1 mouse cellular context compared by ENCODE assay signal in the genomic region with DNA sequence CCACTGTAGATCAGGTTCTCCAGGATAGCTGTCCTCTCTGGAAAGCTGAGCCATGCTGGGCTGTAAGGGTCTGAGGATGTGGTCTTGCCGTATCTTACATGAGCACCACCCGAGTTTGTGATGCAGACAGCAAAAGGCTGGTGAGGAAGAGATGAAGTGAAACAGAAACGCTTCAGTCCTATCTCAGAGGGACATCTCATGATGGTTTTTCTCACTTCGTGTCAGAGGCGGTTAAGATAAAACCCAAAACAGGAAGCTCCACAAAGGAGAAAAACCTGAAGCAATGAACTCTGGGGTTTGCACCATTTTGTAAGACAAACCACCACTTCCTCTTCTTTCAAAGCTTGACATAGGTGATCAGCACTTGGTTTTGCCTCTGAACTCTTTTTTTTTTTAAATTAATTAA.
TF ChIP-seq lines count a peak whose summit lies in the region.

No protein-coding gene starts in this region.

TF ChIP-seq in MEL, 35 proteins besides CTCF, POLR2A, EP300 and RAD21 (continued from another document):
- peak; percentile 95 for TF ChIP-seq TCF12 (IDR thresholded peaks at IDR 0.05; ENCODE audit: low read depth, low read length)
- peak; percentile 87 for TF ChIP-seq MAFK (IDR thresholded peaks at IDR 0.05; ENCODE audit: borderline replicate concordance, low read depth, low read length)
- peak; percentile 54; the same call in 1 of the 2 replicates for TF ChIP-seq ZMIZ1 (IDR thresholded peaks at IDR 0.05; ENCODE audit: low read depth, low read length)
- peak; percentile 94 for TF ChIP-seq MYB (IDR thresholded peaks at IDR 0.05; ENCODE audit: low read depth, low read length)
- TF ChIP-seq ETS1 (IDR thresholded peaks at IDR 0.05; ENCODE audit: low read depth, low read length): peak; percentile 99
- TF ChIP-seq USF1 (IDR thresholded peaks at IDR 0.05; ENCODE audit: low read depth, low read length): no peak
- no peak for TF ChIP-seq USF2 (IDR thresholded peaks at IDR 0.05; ENCODE audit: borderline replicate concordance in 1 of 2, insufficient read depth in 1 of 2, low read depth in 1 of 2, low read length in 2 of 2)
- peak; percentile 86 for TF ChIP-seq TBP (IDR thresholded peaks at IDR 0.05; ENCODE audit: low read depth, low read length)
- peak; percentile 96 for TF ChIP-seq SIN3A (IDR thresholded peaks at IDR 0.05; ENCODE audit: low read length)
- no peak for TF ChIP-seq NRF1 (IDR thresholded peaks at IDR 0.05; ENCODE audit: insufficient read depth, low read depth, low read length, poor library complexity, severe bottlenecking)
- TF ChIP-seq ZKSCAN1 (IDR thresholded peaks at IDR 0.05; ENCODE audit: low read depth, low read length): no peak
- TF ChIP-seq JUND (IDR thresholded peaks at IDR 0.05; ENCODE audit: low read depth, low read length): peak; percentile 79
- peak; percentile 93; the same call in 1 of the 2 replicates for TF ChIP-seq RCOR1 (IDR thresholded peaks at IDR 0.05; ENCODE audit: low read depth, low read length)
- TF ChIP-seq ZNF384 (IDR thresholded peaks at IDR 0.05; ENCODE audit: low read depth, low read length): peak; percentile 95
- TF ChIP-seq HCFC1 (IDR thresholded peaks at IDR 0.05; ENCODE audit: low read depth, low read length): peak; percentile 78
- no peak for TF ChIP-seq GABPA (IDR thresholded peaks at IDR 0.05; ENCODE audit: low read depth, low read length)
- TF ChIP-seq MAZ (IDR thresholded peaks at IDR 0.05; ENCODE audit: low read depth, low read length): 0 out of 2 replicates have a peak, but pooled peaks have one; percentile 57
- TF ChIP-seq MEF2A (IDR thresholded peaks at IDR 0.05; ENCODE audit: extremely low read depth, insufficient replicate concordance, low read depth, low read length, poor library complexity, severe bottlenecking): peak; percentile 64; the same call in 1 of the 2 replicates
- TF ChIP-seq BHLHE40 (IDR thresholded peaks at IDR 0.05; ENCODE audit: borderline replicate concordance, low read depth, low read length): peak; percentile 85
- no peak for TF ChIP-seq CHD1 (IDR thresholded peaks at IDR 0.05; ENCODE audit: low read depth, low read length)
- no peak for TF ChIP-seq POLR2AphosphoS5 (IDR thresholded peaks at IDR 0.05; ENCODE audit: borderline replicate concordance, low read depth, low read length)
- peak; percentile 28; the same call in 1 of the 2 replicates for TF ChIP-seq ZC3H11A (IDR thresholded peaks at IDR 0.05; ENCODE audit: low read depth, low read length)
- no peak; the same call in 1 of the 2 replicates for TF ChIP-seq POLR2AphosphoS2 (IDR thresholded peaks at IDR 0.05; ENCODE audit: low read length)
- TF ChIP-seq MXI1 (IDR thresholded peaks at IDR 0.05; ENCODE audit: low read depth, low read length): peak; percentile 75
- TF ChIP-seq TAL1 (IDR thresholded peaks at IDR 0.05; ENCODE audit: low read length): peak; percentile 78
- peak; percentile 85 for TF ChIP-seq E2F4 (IDR thresholded peaks at IDR 0.05; ENCODE audit: borderline replicate concordance, low read depth, low read length)
- peak; percentile 100 for TF ChIP-seq GATA1 (IDR thresholded peaks at IDR 0.05; ENCODE audit: low read depth, low read length)
- TF ChIP-seq UBTF (IDR thresholded peaks at IDR 0.05; ENCODE audit: borderline replicate concordance, insufficient read depth, low read depth, low read length): no peak
TF ChIP-seq in MEL: peak in this region for 25.
